Mouse (Mus musculus) thymus, adult 18-20 months (tissue): ENCODE measurements around the gene Slc35a5.

ENCODE experiments used
- DNase-seq, 2 experiments: peaks; one replicate each; pipeline ENCODE4 v3.0.0; 2022; ENCODE audit warnings: mixed read lengths in 2 of 2

The Slc35a5 gene

GRCm38 (mm10) chr16:45158522-45159388 lies at the start of gene Slc35a5, which contains the start of gene Atg3:
Gene Slc35a5, minus strand, starts transcription at chr16:45158706.
Gene Atg3, plus strand, starts transcription at chr16:45158785.
- peak; percentile 97 to 98 for DNase-seq

- no peak for DNase-seq
These were observed 46.6 kb upstream of the Slc35a5 start for GRCm38 (mm10) chr16:45204859-45205670.

GRCm38 (mm10) chr16:45204438-45204837 lies 45.9 kb upstream of the Slc35a5 start:
- DNase-seq = no peak

GRCm38 (mm10) chr16:45201395-45201794 lies 42.9 kb upstream of the Slc35a5 start:
- no peak for DNase-seq

- DNase-seq = peak in 1 of 2 experiments; percentile 30
These were observed 38.3 kb upstream of the Slc35a5 start for GRCm38 (mm10) chr16:45196816-45197215.

- DNase-seq = peak; percentile 13 to 40
These were observed 34.1 kb upstream of the Slc35a5 start for GRCm38 (mm10) chr16:45192613-45193012.

GRCm38 (mm10) chr16:45181824-45182223 lies 23.3 kb upstream of the Slc35a5 start:
- no peak for DNase-seq

- DNase-seq = no peak
These were observed 20.0 kb upstream of the Slc35a5 start for GRCm38 (mm10) chr16:45178552-45178951.

GRCm38 (mm10) chr16:45159389-45159716 lies 847 bp upstream of the Slc35a5 start:
- no peak for DNase-seq

- peak; percentile 67 to 78 for DNase-seq
These were observed 377 bp downstream of the Slc35a5 start for GRCm38 (mm10) chr16:45158136-45158521.

GRCm38 (mm10) chr16:45154741-45155250 lies 3.7 kb downstream of the Slc35a5 start:
- DNase-seq = no peak

GRCm38 (mm10) chr16:45148488-45149082 lies 9.9 kb downstream of the Slc35a5 start:
- DNase-seq = no peak

GRCm38 (mm10) chr16:45145119-45145518 lies 13.4 kb downstream of the Slc35a5 start:
- DNase-seq = no peak

GRCm38 (mm10) chr16:45142565-45142964 lies 15.9 kb downstream of the Slc35a5 start:
- no peak for DNase-seq

GRCm38 (mm10) chr16:45141711-45142110 lies 16.8 kb downstream of the Slc35a5 start:
- DNase-seq = no peak

GRCm38 (mm10) chr16:45127936-45128710 lies 30.4 kb downstream of the Slc35a5 start:
- no peak for DNase-seq

GRCm38 (mm10) chr16:45124230-45125203 lies 34.0 kb downstream of the Slc35a5 start:
- no peak for DNase-seq

GRCm38 (mm10) chr16:45122571-45122970 lies 35.9 kb downstream of the Slc35a5 start:
- no peak for DNase-seq

GRCm38 (mm10) chr16:45120844-45121425 lies 37.6 kb downstream of the Slc35a5 start:
- no peak for DNase-seq

GRCm38 (mm10) chr16:45118760-45119159 lies 39.7 kb downstream of the Slc35a5 start:
- no peak for DNase-seq

GRCm38 (mm10) chr16:45117200-45117599 lies 41.3 kb downstream of the Slc35a5 start:
- no peak for DNase-seq
